Mouse (Mus musculus) heart, postnatal 0 days (tissue): Measurements from ENCODE around the gene Kcnj8. TPM values are rescaled to one million over a fixed set of nuclear protein-coding genes. Genes with fewer than 3 reads are reported as not detected.

ENCODE experiments used
- ATAC-seq: fragments of 200-750 bp; cut with Nextera tagmentation; 2 replicates; pipeline ENCODE4 v1.8.0; 2017; ENCODE audit warnings: low read depth, moderate number of reproducible peaks, moderate library complexity; ENCODE audit not compliant: insufficient read depth
- DNase-seq: peaks from one replicate; pipeline ENCODE4 v3.0.0-alpha.2; 2016; ENCODE audit warnings: low spot score
- H3K27ac ChIP-seq: fragments of 300-500 bp; sonication (generic); 2 replicates; pipeline ENCODE4 v1.5.1; 2014; ENCODE audit warnings: low read depth, mild to moderate bottlenecking
- H3K27me3 ChIP-seq: fragments of 300-500 bp; sonication (generic); 2 replicates; pipeline ENCODE4 v1.6.1; 2014; ENCODE audit warnings: low read length, mixed read lengths; ENCODE audit not compliant: control insufficient read depth, insufficient read depth
- H3K36me3 ChIP-seq: fragments of 300-500 bp; sonication (generic); replicated peaks from 2 replicates; pipeline ENCODE4 v1.6.1; 2014; ENCODE audit warnings: low read length, mixed read lengths; ENCODE audit not compliant: control insufficient read depth, insufficient read depth
- H3K4me1 ChIP-seq: fragments of 300-500 bp; sonication (generic); 2 replicates; pipeline ENCODE4 v1.6.1; 2014; ENCODE audit warnings: antibody characterized with exemption; ENCODE audit not compliant: control insufficient read depth, insufficient read depth
- H3K4me2 ChIP-seq: fragments of 300-500 bp; sonication (generic); 2 replicates; pipeline ENCODE4 v1.6.1; 2014; ENCODE audit warnings: low read depth, mild to moderate bottlenecking, low read length, moderate library complexity
- H3K4me3 ChIP-seq: fragments of 300-500 bp; sonication (generic); 2 replicates; pipeline ENCODE4 v1.5.1; 2014; ENCODE audit warnings: low read depth, low read length
- H3K9ac ChIP-seq: fragments of 300-500 bp; sonication (generic); replicated peaks from 2 replicates; pipeline ENCODE4 v1.6.1; 2014; ENCODE audit warnings: low read depth, low read length, mixed read lengths
- H3K9me3 ChIP-seq: fragments of 300-500 bp; sonication (generic); replicated peaks from 2 replicates; pipeline ENCODE4 v1.6.1; 2016; ENCODE audit warnings: low read length; ENCODE audit not compliant: control insufficient read depth
- CTCF ChIP-seq: IDR thresholded peaks from 2 replicates; pipeline ENCODE4 v1.5.1; 2016; ENCODE audit warnings: antibody characterized with exemption, control low read depth, low read depth
- EP300 ChIP-seq: IDR thresholded peaks from 2 replicates; pipeline ENCODE4 v1.6.1; 2016; ENCODE audit warnings: antibody characterized with exemption, low read depth
- WGBS: fragments of 180-500 bp; shearing (Covaris S2); extraction: QIAGEN DNeasy Blood & Tissue Kit; methylation state at CpG from one replicate; pipeline ENCODE4 v1.1.7; 2014; 5-methylcytosine and 5-hydroxymethylcytosine counted together
- polyA plus RNA-seq: library from polyadenylated mRNA; unstranded; fragments of >200 nt; fragmentation: Nextera tagmentation; extraction: Ambion mirVana; gene quantifications from 2 replicates; pipeline ENCODE4 v1.2.1, GENCODE M21; 2015
- total RNA-seq: library from RNA; depleted of rRNA; stranded (reverse); fragments of >200 nt; gene quantifications from 2 replicates; pipeline ENCODE4 v1.2.3, GENCODE M21; 2014; ENCODE audit warnings: low replicate concordance

The Kcnj8 gene
- total and polyA plus RNA-seq, 2 experiments from 2014 or later: 21.5 to 40.4 TPM

GRCm38 (mm10) chr6:142532686-142533085, 38.7 kb downstream of the Kcnj8 start:
- WGBS: 93% methylated on average over 2 of the region's 2 CpGs
- no peaks in the 10 kb centered on the region for H3K27me3 ChIP-seq
- ATAC-seq: no peak
- no peaks in the 10 kb centered on the region for H3K9me3 ChIP-seq
- no peak overlapping the region for H3K4me3 ChIP-seq
- DNase-seq: no peak
- no peaks in the 10 kb centered on the region for H3K36me3 ChIP-seq
- TF ChIP-seq EP300 (no peak), CTCF (no peak)
- H3K4me2 ChIP-seq: no peak overlapping the region
- no peak overlapping the region for H3K9ac ChIP-seq
- no peak overlapping the region for H3K27ac ChIP-seq
- H3K4me1 ChIP-seq: no peaks in the 10 kb centered on the region

GRCm38 (mm10) chr6:142532141-142532540, 39.3 kb downstream of the Kcnj8 start:
- no peaks in the 10 kb centered on the region for H3K4me1 ChIP-seq
- no peak for TF ChIP-seq EP300
- TF ChIP-seq CTCF: no peak
- H3K36me3 ChIP-seq: no peaks in the 10 kb centered on the region
- 93% methylated on average over 17 of the region's 17 CpGs for WGBS
- no peaks in the 10 kb centered on the region for H3K9me3 ChIP-seq
- ATAC-seq (no peak), DNase-seq (no peak)
- no peak overlapping the region for H3K27ac ChIP-seq
- no peak overlapping the region for H3K9ac ChIP-seq
- no peaks in the 10 kb centered on the region for H3K27me3 ChIP-seq
- H3K4me2 ChIP-seq: no peak overlapping the region
- H3K4me3 ChIP-seq: no peak overlapping the region

GRCm38 (mm10) chr6:142530378-142530777, 41.0 kb downstream of the Kcnj8 start:
- Histone ChIP-seq H3K27ac (no peak overlapping the region), H3K9ac (no peak overlapping the region), H3K4me3 (no peak overlapping the region), H3K4me1 (no peaks in the 10 kb centered on the region), H3K4me2 (no peak overlapping the region), H3K27me3 (no peaks in the 10 kb centered on the region), H3K9me3 (no peaks in the 10 kb centered on the region), H3K36me3 (no peaks in the 10 kb centered on the region)
- TF ChIP-seq EP300 (no peak), CTCF (no peak)
- WGBS: 55% methylated on average over 5 of the region's 5 CpGs
- ATAC-seq (0 out of 2 replicates have a peak, but pooled peaks have one; percentile 33), DNase-seq (no peak)

- H3K9ac ChIP-seq: no peak overlapping the region
- no peaks in the 10 kb centered on the region for H3K36me3 ChIP-seq
- TF ChIP-seq EP300 (no peak), CTCF (no peak)
- H3K27ac ChIP-seq: no peak overlapping the region
- H3K27me3 ChIP-seq: no peaks in the 10 kb centered on the region
- DNase-seq: no peak
- no peak for ATAC-seq
- no peak overlapping the region for H3K4me2 ChIP-seq
- H3K9me3 ChIP-seq: no peaks in the 10 kb centered on the region
- 80% methylated on average over 8 of the region's 8 CpGs for WGBS
- H3K4me3 ChIP-seq: no peak overlapping the region
- H3K4me1 ChIP-seq: no peaks in the 10 kb centered on the region
Observed at GRCm38 (mm10) chr6:142529680-142530079, 41.7 kb downstream of the Kcnj8 start.

- ATAC-seq (no peak), DNase-seq (no peak)
- WGBS: 23% methylated on average over 1 of the region's 1 CpGs
- Histone ChIP-seq H3K27me3 (no peaks in the 10 kb centered on the region), H3K36me3 (no peaks in the 10 kb centered on the region), H3K4me3 (no peak overlapping the region), H3K4me1 (no peaks in the 10 kb centered on the region), H3K4me2 (no peak overlapping the region), H3K9me3 (no peaks in the 10 kb centered on the region), H3K27ac (no peak overlapping the region), H3K9ac (no peak overlapping the region)
- no peak for TF ChIP-seq CTCF
- TF ChIP-seq EP300: no peak
Observed at GRCm38 (mm10) chr6:142527931-142528562, 43.4 kb downstream of the Kcnj8 start.
